Mouse (Mus musculus): ENCODE results near the gene Arrdc1. TPM values are rescaled to one million over a fixed set of nuclear protein-coding genes. Genes with fewer than 3 reads are reported as not detected.

Arrdc1 gene
- 125 to 147 TPM (median 141 TPM) in 4 replicates for total RNA-seq (2023; ENCODE audit: inconsistent age)

DNA sequence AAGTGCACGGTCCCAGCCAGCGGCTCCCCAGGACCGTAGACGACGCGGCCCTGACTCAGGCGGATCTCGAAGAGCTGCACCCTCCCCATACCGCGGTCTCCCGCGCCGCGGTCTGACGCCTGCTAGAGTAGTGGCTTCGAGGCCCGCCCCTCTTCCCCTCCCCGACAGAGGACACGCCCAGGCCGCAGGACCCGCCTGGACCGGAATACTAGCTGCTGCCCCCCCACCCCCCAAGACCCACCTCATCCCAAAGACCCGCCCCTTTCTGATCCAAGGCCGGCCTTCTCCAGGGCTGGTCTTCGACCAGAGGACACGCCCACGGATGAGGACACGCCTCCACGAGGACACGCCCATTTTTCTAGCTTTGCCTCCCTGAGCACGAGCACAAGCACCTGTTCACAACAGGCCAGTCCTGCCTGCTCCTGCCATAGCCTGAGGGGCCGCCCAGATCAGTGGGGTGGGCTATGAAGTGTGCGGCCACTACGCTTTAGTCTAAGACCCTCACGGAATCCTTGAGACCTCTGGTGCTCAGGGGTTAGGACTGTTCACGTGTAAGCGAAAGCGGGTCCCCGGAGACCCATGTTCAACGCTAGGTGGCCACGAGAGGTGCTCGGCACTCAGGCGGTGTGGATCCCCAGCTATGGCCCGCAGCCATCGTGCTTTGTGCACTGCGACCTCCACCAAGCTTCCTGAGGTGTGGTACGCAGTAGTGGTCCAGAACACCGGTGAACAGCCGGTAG, at the start of gene Arrdc1:
TSS of gene Arrdc1 (minus strand) at position 196 of the 740 bp plus-strand sequence.

DNA sequence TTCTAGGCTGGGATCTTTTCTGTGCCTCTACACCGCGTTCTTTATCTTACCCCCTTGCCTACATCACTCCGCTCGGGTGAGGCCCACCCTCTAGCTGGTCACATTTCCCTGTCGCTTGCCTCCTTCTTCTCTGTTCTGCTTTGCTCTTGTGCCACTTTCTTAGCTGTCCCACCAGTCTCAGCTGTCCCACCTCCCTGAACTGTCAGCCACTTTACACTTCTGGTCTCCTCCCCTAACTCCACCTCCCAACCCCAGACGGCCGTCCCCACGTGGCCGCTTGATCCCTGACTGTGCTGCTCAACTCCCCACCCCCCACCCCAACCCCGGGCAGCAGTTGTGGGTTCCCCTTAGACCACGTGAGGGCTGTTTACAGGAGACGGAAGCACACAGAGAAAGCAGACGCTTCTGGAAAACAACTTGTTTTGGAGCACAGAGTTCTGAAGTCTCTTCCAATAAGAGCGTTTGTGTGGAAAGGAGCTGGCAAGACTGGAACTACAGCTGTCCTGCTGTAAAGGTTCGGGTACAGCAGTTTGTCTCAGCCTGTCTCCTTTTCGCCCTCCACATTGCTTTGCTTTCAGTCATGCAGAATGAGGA, 40.7 kb upstream of the Arrdc1 start, which contains the start of gene Pnpla7:
TSS of gene Pnpla7 (plus strand) at position 330 of the 594 bp plus-strand sequence.

DNA sequence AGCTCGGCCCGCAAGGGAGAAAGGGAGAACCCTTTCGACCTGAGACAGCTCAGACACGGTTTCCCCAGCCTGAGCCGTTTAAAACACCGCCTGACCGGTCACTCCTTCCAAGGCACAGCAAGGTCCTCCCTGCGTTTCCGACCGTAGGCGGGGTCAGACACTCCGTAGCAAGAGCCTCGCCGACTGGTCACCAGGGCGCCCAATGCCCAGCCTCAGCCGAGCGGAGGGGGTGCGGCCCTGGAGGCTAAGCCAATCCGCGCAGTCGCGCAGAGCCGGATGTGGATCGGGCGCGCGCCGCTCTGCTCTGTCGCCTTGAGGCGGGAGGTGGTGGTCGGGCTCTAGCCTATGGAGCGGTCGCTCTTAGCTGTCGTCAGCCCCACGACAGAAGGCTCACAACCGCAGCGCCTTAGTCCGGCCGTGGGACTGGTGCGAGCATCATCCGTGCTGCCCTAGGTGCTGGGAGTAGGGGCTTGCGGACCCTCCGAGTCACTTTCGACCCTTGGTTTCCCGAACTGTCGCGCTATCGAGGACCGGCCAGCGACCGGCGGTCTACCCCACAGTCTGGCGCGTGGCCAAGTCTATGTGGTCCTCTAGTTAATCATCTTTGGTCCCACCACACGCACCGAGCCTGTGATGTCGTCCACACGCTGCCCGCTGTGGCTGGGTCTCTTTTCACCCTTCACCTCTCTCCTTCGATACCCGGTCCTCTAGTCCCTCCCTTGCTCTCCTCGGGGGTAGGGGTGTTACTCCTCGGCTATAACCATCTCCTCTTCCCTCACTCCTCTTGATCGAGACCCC, 40.1 kb upstream of the Arrdc1 start, which contains the start of gene Mrpl41:
TSS of gene Mrpl41 (minus strand) at position 193 of the 798 bp plus-strand sequence.

GRCm38 (mm10) chr2:24962304-24963000, 27.4 kb upstream of the Arrdc1 start, which contains the start of gene Dph7:
Gene Dph7, plus strand, starts transcription at chr2:24962400.

GRCm38 (mm10) chr2:24949421-24950188, 14.6 kb upstream of the Arrdc1 start, which contains the start of gene Zmynd19:
Gene Zmynd19, plus strand, starts transcription at chr2:24949792.

GRCm38 (mm10) chr2:24918930-24919838, 15.9 kb downstream of the Arrdc1 start, which contains the start of gene Ehmt1:
Gene Ehmt1, minus strand, starts transcription at chr2:24919614.

Other genes with a start within 250 kb of the Arrdc1 start
- 0.06 to 0.84 TPM (median 0.38 TPM) in 3 of 4 replicates, not detected in the other for gene Cacna1b, start 172.1 kb downstream of the Arrdc1 start, total RNA-seq (2023; ENCODE audit: inconsistent age)
- 107 to 123 TPM (median 119 TPM) in 4 replicates for gene Ehmt1, start 15.6 kb downstream of the Arrdc1 start, total RNA-seq (2023; ENCODE audit: inconsistent age)
- 13.7 to 21.0 TPM (median 17.2 TPM) in 4 replicates for gene Zmynd19, start 14.5 kb upstream of the Arrdc1 start, total RNA-seq (2023; ENCODE audit: inconsistent age)
- 14.7 to 21.6 TPM (median 15.3 TPM) in 4 replicates for gene Dph7, start 27.1 kb upstream of the Arrdc1 start, total RNA-seq (2023; ENCODE audit: inconsistent age)
- 19.6 to 23.9 TPM (median 21.2 TPM) in 4 replicates for gene Mrpl41, start 39.8 kb upstream of the Arrdc1 start, total RNA-seq (2023; ENCODE audit: inconsistent age)
- 117 to 130 TPM (median 125 TPM) in 4 replicates for gene Pnpla7, start 40.8 kb upstream of the Arrdc1 start, total RNA-seq (2023; ENCODE audit: inconsistent age)
- 39.7 to 51.9 TPM (median 44.9 TPM) in 4 replicates for gene Nsmf, start 119.1 kb upstream of the Arrdc1 start, total RNA-seq (2023; ENCODE audit: inconsistent age)
- not detected in 4 replicates for gene Entpd8, start 145.1 kb upstream of the Arrdc1 start, total RNA-seq (2023; ENCODE audit: inconsistent age)
- not detected in 4 replicates for gene Noxa1, start 159.9 kb upstream of the Arrdc1 start, total RNA-seq (2023; ENCODE audit: inconsistent age)
- 5.3 to 6.8 TPM (median 6.0 TPM) in 4 replicates for gene Nrarp, start 245.5 kb upstream of the Arrdc1 start, total RNA-seq (2023; ENCODE audit: inconsistent age)

Data from B cell, adult (primary cell).